Mouse (Mus musculus): ENCODE data around the gene Specc1. TPM values are rescaled to one million over a fixed set of nuclear protein-coding genes. Genes with fewer than 3 reads are reported as not detected.

Gene Specc1
- total and polyA plus RNA-seq, 3 experiments = 2.5 to 5.8 TPM; not detected in 1

DNA sequence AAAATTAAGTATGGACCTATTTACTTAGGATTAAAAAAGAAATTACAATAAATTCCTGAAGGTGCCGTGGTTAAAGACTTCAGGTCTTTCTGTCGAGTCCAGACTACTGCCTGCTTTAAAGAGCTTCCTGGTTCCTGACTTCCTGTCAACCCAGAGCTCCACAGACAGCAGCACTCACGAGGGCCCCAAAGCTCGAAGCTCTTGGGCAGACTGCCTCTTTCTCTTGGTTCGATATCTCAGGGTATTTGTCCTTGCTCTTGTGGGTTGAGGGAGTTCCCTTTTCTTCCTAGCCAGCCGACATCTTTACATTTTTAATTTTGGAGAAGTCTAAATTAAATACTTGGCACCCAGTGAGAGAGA lies 48.3 kb downstream of the Specc1 start (continued):
- TF ChIP-seq KAT2A (conservative IDR thresholded peaks at IDR 0.05; ENCODE audit: low read depth, low read length) (no peak), SIN3A (IDR thresholded peaks at IDR 0.05; ENCODE audit: low read length) (no peak; the same call in 1 of the 2 replicates), TCF12 (IDR thresholded peaks at IDR 0.05; ENCODE audit: low read depth, low read length) (peak; percentile 39; the same call in 1 of the 2 replicates), HCFC1 (IDR thresholded peaks at IDR 0.05; ENCODE audit: low read depth, low read length) (peak; percentile 45), BHLHE40 (IDR thresholded peaks at IDR 0.05; ENCODE audit: borderline replicate concordance, low read depth, low read length) (no peak), NELFE (IDR thresholded peaks at IDR 0.05; ENCODE audit: low read depth, low read length) (peak; percentile 49; the same call in 1 of the 2 replicates), ZKSCAN1 (IDR thresholded peaks at IDR 0.05; ENCODE audit: low read depth, low read length) (no peak), CHD1 (IDR thresholded peaks at IDR 0.05; ENCODE audit: low read depth, low read length) (0 out of 2 replicates have a peak, but pooled peaks have one; percentile 69), MYB (IDR thresholded peaks at IDR 0.05; ENCODE audit: low read depth, low read length) (0 out of 2 replicates have a peak, but pooled peaks have one; percentile 11), SMC3 (IDR thresholded peaks at IDR 0.05; ENCODE audit: low read depth, low read length) (no peak), NRF1 (IDR thresholded peaks at IDR 0.05; ENCODE audit: insufficient read depth, low read depth, low read length, poor library complexity, severe bottlenecking) (no peak), USF1 (IDR thresholded peaks at IDR 0.05; ENCODE audit: low read depth, low read length) (no peak), POLR2AphosphoS2 (IDR thresholded peaks at IDR 0.05; ENCODE audit: low read length) (no peak; the same call in 1 of the 2 replicates), MXI1 (IDR thresholded peaks at IDR 0.05; ENCODE audit: low read depth, low read length) (peak; percentile 44; the same call in 1 of the 2 replicates)

GRCm38 (mm10) chr11:62005241-62005910 lies 48.8 kb downstream of the Specc1 start:
- H3K27ac ChIP-seq (ENCODE audit: control insufficient read depth, low read depth, low read length) = peak overlapping the region; percentile 96
- peak overlapping the region; percentile 54 to 63 for H3K4me3 ChIP-seq (ENCODE audit: control insufficient read depth in 1 of 2, insufficient read depth in 1 of 2, low read depth in 2 of 2, low read length in 2 of 2)
- H3K79me2 ChIP-seq (ENCODE audit: control insufficient read depth, insufficient read depth, low read length, poor library complexity) = no peaks in the 10 kb centered on the region; the same call in 1 of the 2 replicates
- peak overlapping the region; percentile 65 for H3K9ac ChIP-seq (ENCODE audit: control insufficient read depth, low read depth, low read length, poor library complexity, severe bottlenecking)
- DNase-seq (ENCODE audit: low read depth, low spot score) = peak; percentile 92
- H3K9me3 ChIP-seq (replicated peaks; ENCODE audit: insufficient read depth, low read length) = no peaks in the 10 kb centered on the region
- peaks cover 0 to 13% of the 10 kb centered on the region in 2 experiments; a peak in 2 of 4 replicates for H3K36me3 ChIP-seq (ENCODE audit: control insufficient read depth in 1 of 2, insufficient read depth in 2 of 2, low read length in 2 of 2)
- peaks cover 4 to 21% of the 10 kb centered on the region in 2 experiments for H3K4me1 ChIP-seq (ENCODE audit: control insufficient read depth in 1 of 2, insufficient read depth in 2 of 2, low read length in 2 of 2)
- no peaks in the 10 kb centered on the region for H3K27me3 ChIP-seq (ENCODE audit: control insufficient read depth in 1 of 2, insufficient read depth in 2 of 2, low read length in 2 of 2)
- no peak for TF ChIP-seq ZC3H11A (IDR thresholded peaks at IDR 0.05; ENCODE audit: low read depth, low read length)
- TF ChIP-seq MEF2A (IDR thresholded peaks at IDR 0.05; ENCODE audit: extremely low read depth, insufficient replicate concordance, low read depth, low read length, poor library complexity, severe bottlenecking) = peak; percentile 70; the same call in 1 of the 2 replicates
- TF ChIP-seq ZNF384 (IDR thresholded peaks at IDR 0.05; ENCODE audit: low read depth, low read length) = no peak
- TF ChIP-seq GATA1 (IDR thresholded peaks at IDR 0.05; ENCODE audit: low read depth, low read length) = no peak
- no peak for TF ChIP-seq TAL1 (IDR thresholded peaks at IDR 0.05; ENCODE audit: low read length)
- TF ChIP-seq USF2 (IDR thresholded peaks at IDR 0.05; ENCODE audit: borderline replicate concordance in 1 of 2, insufficient read depth in 1 of 2, low read depth in 1 of 2, low read length in 2 of 2) = no peak
- TF ChIP-seq EP300 (IDR thresholded peaks at IDR 0.05; ENCODE audit: low read depth in 1 of 2, low read length in 2 of 2) = peak in 1 of 2 experiments; percentile 26; a peak in 1 of 4 replicates
- TF ChIP-seq POLR2AphosphoS2 (IDR thresholded peaks at IDR 0.05; ENCODE audit: low read length) = no peak; the same call in 1 of the 2 replicates
- peak; percentile 35; the same call in 1 of the 2 replicates for TF ChIP-seq ETS1 (IDR thresholded peaks at IDR 0.05; ENCODE audit: low read depth, low read length)
- TF ChIP-seq E2F4 (IDR thresholded peaks at IDR 0.05; ENCODE audit: borderline replicate concordance, low read depth, low read length) = no peak
- TF ChIP-seq NELFE (IDR thresholded peaks at IDR 0.05; ENCODE audit: low read depth, low read length) = no peak
- TF ChIP-seq TCF12 (IDR thresholded peaks at IDR 0.05; ENCODE audit: low read depth, low read length) = 0 out of 2 replicates have a peak, but pooled peaks have one; percentile 4
- no peak for TF ChIP-seq MYB (IDR thresholded peaks at IDR 0.05; ENCODE audit: low read depth, low read length)
- TF ChIP-seq GABPA (IDR thresholded peaks at IDR 0.05; ENCODE audit: low read depth, low read length) = peak; percentile 57; the same call in 1 of the 2 replicates
- TF ChIP-seq POLR2A (IDR thresholded peaks at IDR 0.05; ENCODE audit: control insufficient read depth in 1 of 2, insufficient read depth in 1 of 2, low read depth in 1 of 2, low read length in 2 of 2, poor library complexity in 1 of 2) = peak; percentile 47 to 58; a peak in 2 of 4 replicates
- peak; percentile 77 for TF ChIP-seq TBP (IDR thresholded peaks at IDR 0.05; ENCODE audit: low read depth, low read length)
- TF ChIP-seq RCOR1 (IDR thresholded peaks at IDR 0.05; ENCODE audit: low read depth, low read length) = no peak
- TF ChIP-seq SMC3 (IDR thresholded peaks at IDR 0.05; ENCODE audit: low read depth, low read length) = no peak
- TF ChIP-seq CHD2 (IDR thresholded peaks at IDR 0.05; ENCODE audit: low read length) = no peak
- no peak for TF ChIP-seq NRF1 (IDR thresholded peaks at IDR 0.05; ENCODE audit: insufficient read depth, low read depth, low read length, poor library complexity, severe bottlenecking)
- no peak for TF ChIP-seq ZKSCAN1 (IDR thresholded peaks at IDR 0.05; ENCODE audit: low read depth, low read length)
- TF ChIP-seq ELF1 (IDR thresholded peaks at IDR 0.05; ENCODE audit: low read depth, low read length) = no peak
- TF ChIP-seq RAD21 (IDR thresholded peaks at IDR 0.05; ENCODE audit: low read depth, low read length) = no peak
- TF ChIP-seq HCFC1 (IDR thresholded peaks at IDR 0.05; ENCODE audit: low read depth, low read length) = no peak
- peak; percentile 88; the same call in 1 of the 2 replicates for TF ChIP-seq JUND (IDR thresholded peaks at IDR 0.05; ENCODE audit: low read depth, low read length)
